Mouse (Mus musculus) cerebral cortex, adult 2 months (tissue): ENCODE measurements around the gene Egfl7.

ENCODE experiments used
- WGBS: fragments of 180-500 bp; shearing (Covaris S2); methylation state at CpG from one replicate; pipeline ENCODE4 v1.1.7; 2018; 5-methylcytosine and 5-hydroxymethylcytosine counted together

The Egfl7 gene

DNA sequence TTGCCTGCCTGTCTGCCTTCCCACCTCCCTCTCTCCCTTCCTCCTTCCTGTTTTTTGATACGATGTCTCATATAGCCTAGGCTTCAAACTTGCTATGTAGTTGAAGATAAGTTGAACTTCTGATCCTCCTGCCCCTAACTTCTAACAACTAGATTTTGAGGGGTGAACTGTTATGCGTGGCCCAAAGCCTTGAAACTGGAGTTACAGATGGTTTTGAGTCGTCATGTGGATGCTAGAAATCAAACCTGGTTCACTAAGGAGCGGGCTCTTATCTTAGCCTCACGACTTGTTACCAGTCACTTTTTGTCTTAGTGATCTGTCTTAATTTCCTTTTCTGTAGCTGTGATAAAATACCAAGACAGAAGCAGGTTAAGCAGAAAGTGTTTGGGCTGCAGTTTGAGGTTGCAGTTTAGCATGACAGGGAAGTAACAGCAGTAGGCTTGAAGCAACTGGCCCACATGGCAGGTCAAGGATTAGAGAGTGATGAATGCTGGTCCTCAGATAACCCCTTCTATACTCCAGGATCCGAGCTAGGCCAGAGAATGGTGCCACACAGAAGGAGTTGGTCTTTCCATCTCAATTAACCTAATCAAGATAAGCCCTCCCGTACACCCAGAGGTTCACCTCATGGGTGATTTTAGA lies 61.3 kb downstream of the Egfl7 start:
- 90% methylated on average over 7 of the region's 7 CpGs for WGBS
